Mouse (Mus musculus) stomach, postnatal 0 days (tissue): Measurements from ENCODE around the gene Fam107b.

ENCODE experiments used
- CTCF ChIP-seq: IDR thresholded peaks from 2 replicates; pipeline ENCODE4 v1.5.1; 2016; ENCODE audit warnings: antibody characterized with exemption, low read depth, mild to moderate bottlenecking, moderate library complexity
- EP300 ChIP-seq: optimal IDR thresholded peaks from 2 replicates; pipeline ENCODE3; 2016; ENCODE audit warnings: antibody characterized with exemption

GRCm38 (mm10) chr2:3657811-3658730, 87.8 kb downstream of the Fam107b start:
- TF ChIP-seq CTCF, result no peak
- TF ChIP-seq EP300, result no peak
